In genomic region chr10:61168393-61168792, GRCm38 (mm10) we compare ENCODE assay signal across 25 mouse cellular contexts. TPM values are rescaled to one million over a fixed set of nuclear protein-coding genes. Genes with fewer than 3 reads are reported as not detected.
"Had no signal": no experiment of that assay in that cellular context is flagged by ENCODE, and none has a peak within 500 bp of the region (broad histone marks: within the 10 kb centered on the region; RNA-seq: fewer than 3 reads in every experiment).

No protein-coding gene starts in this region.

- H3K4me2 ChIP-seq: limb, embryonic 13.5 days; liver, embryonic 12.5 days; liver, embryonic 15.5 days; lung, embryonic 15.5 days; midbrain, embryonic 13.5 days; stomach, embryonic 15.5 days had no signal

- H3K4me3 ChIP-seq: left cerebral cortex, adult 2 months; limb, embryonic 10.5 days; limb, embryonic 13.5 days; liver, embryonic 12.5 days; liver, embryonic 15.5 days; lung, embryonic 15.5 days; megakaryocyte, embryonic 14.5 days; midbrain, embryonic 10.5 days; midbrain, embryonic 13.5 days; myocyte; stomach, embryonic 15.5 days had no signal

- H3K27ac ChIP-seq: kidney, postnatal 0 days; left cerebral cortex, adult 2 months; limb, embryonic 10.5 days; limb, embryonic 13.5 days; liver, embryonic 12.5 days; liver, embryonic 15.5 days; lung, embryonic 15.5 days; midbrain, embryonic 10.5 days; midbrain, embryonic 13.5 days; stomach, embryonic 15.5 days had no signal

- H3K4me1 ChIP-seq: limb, embryonic 13.5 days; liver, embryonic 12.5 days; liver, embryonic 15.5 days; lung, embryonic 15.5 days; megakaryocyte, embryonic 14.5 days; midbrain, embryonic 13.5 days; stomach, embryonic 15.5 days had no signal

- H3K9ac ChIP-seq: limb, embryonic 13.5 days; liver, embryonic 12.5 days; liver, embryonic 15.5 days; lung, embryonic 15.5 days; midbrain, embryonic 13.5 days; stomach, embryonic 15.5 days had no signal

- H3K36me3 ChIP-seq: limb, embryonic 10.5 days; limb, embryonic 13.5 days; liver, embryonic 12.5 days; liver, embryonic 15.5 days; lung, embryonic 15.5 days; midbrain, embryonic 10.5 days; midbrain, embryonic 13.5 days; stomach, embryonic 15.5 days had no signal

- H3K9me3 ChIP-seq: limb, embryonic 10.5 days; limb, embryonic 13.5 days; liver, embryonic 12.5 days; liver, embryonic 15.5 days; lung, embryonic 15.5 days; megakaryocyte, embryonic 14.5 days; midbrain, embryonic 10.5 days; midbrain, embryonic 13.5 days; stomach, embryonic 15.5 days had no signal

- DNase-seq: kidney, adult 2 months; kidney, postnatal 36 days; layer of hippocampus, postnatal 36 days; liver; lung, postnatal 14 days; thymus, postnatal 36 days had no signal

- H3K27me3 ChIP-seq: limb, embryonic 13.5 days; lung, embryonic 15.5 days; midbrain, embryonic 13.5 days; stomach, embryonic 15.5 days had no signal

RNA-seq across cellular contexts. Expression of gene Tbata, which starts 3.4 kb away (rescaled TPM):
- total RNA-seq: monocyte, adult 5-6 weeks had no signal
- polyA plus RNA-seq: intestine, postnatal 0 days; kidney, embryonic 14.5 days; limb, embryonic 10.5 days; limb, embryonic 13.5 days; liver, embryonic 12.5 days; liver, embryonic 15.5 days; midbrain, embryonic 10.5 days; myocyte; neural tube, embryonic 11.5 days; neural tube, embryonic 14.5 days; small intestine, adult 2 months; spleen, adult 2 months; stomach, embryonic 15.5 days had no signal
